Mouse (Mus musculus) forebrain, embryonic 13.5 days (tissue): ENCODE results near the gene Usp22. TPM values are rescaled to one million over a fixed set of nuclear protein-coding genes. Genes with fewer than 3 reads are reported as not detected.
"Not testable (repeated sequence)": the region's sequence is repeated elsewhere in the genome, so short reads cannot be mapped to it uniquely, and the experiment has no call there.

Experiments
- ATAC-seq: fragments of 200-750 bp; cut with Nextera tagmentation; 2 replicates; pipeline ENCODE4 v1.8.0; 2017
- H3K27ac ChIP-seq: fragments of 300-500 bp; sonication (generic); 2 replicates; pipeline ENCODE4 v1.5.1; 2015; ENCODE audit warnings: inconsistent platforms, mild to moderate bottlenecking, moderate library complexity
- H3K27me3 ChIP-seq: fragments of 300-500 bp; sonication (generic); 2 replicates; pipeline ENCODE4 v1.6.1; 2015; ENCODE audit warnings: mild to moderate bottlenecking, inconsistent platforms
- H3K36me3 ChIP-seq: fragments of 300-500 bp; sonication (generic); 2 replicates; pipeline ENCODE4 v1.6.1; 2015; ENCODE audit warnings: mild to moderate bottlenecking, inconsistent platforms; ENCODE audit not compliant: poor library complexity, severe bottlenecking
- H3K4me1 ChIP-seq: fragments of 300-500 bp; sonication (generic); 2 replicates; pipeline ENCODE4 v1.6.1; 2015; ENCODE audit warnings: inconsistent platforms
- H3K4me2 ChIP-seq: fragments of 300-500 bp; sonication (generic); 2 replicates; pipeline ENCODE4 v1.6.1; 2015; ENCODE audit warnings: inconsistent platforms, mild to moderate bottlenecking, moderate library complexity
- H3K4me3 ChIP-seq: fragments of 300-500 bp; sonication (generic); 2 replicates; pipeline ENCODE4 v1.5.1; 2015; ENCODE audit warnings: mild to moderate bottlenecking, inconsistent platforms
- H3K9ac ChIP-seq: fragments of 300-500 bp; sonication (generic); 2 replicates; pipeline ENCODE4 v1.6.1; 2015; ENCODE audit warnings: mild to moderate bottlenecking, inconsistent platforms
- H3K9me3 ChIP-seq: fragments of 300-500 bp; sonication (generic); replicated peaks from 2 replicates; pipeline ENCODE4 v1.6.1; 2016; ENCODE audit warnings: inconsistent platforms
- whole genome bisulfite sequencing: fragments of 180-500 bp; shearing (Covaris S2); methylation state at CpG from one replicate; pipeline ENCODE4 v1.1.7; 2015; 5-methylcytosine and 5-hydroxymethylcytosine counted together
- polyA plus RNA-seq: library from polyadenylated mRNA; unstranded; fragments of >200 nt; fragmentation: Nextera tagmentation; extraction: Ambion mirVana; gene quantifications from 2 replicates; pipeline ENCODE4 v1.2.1, GENCODE M21; 2015

Usp22 gene
- polyA plus RNA-seq, 1 experiment from 2014 or later = 272 TPM

DNA sequence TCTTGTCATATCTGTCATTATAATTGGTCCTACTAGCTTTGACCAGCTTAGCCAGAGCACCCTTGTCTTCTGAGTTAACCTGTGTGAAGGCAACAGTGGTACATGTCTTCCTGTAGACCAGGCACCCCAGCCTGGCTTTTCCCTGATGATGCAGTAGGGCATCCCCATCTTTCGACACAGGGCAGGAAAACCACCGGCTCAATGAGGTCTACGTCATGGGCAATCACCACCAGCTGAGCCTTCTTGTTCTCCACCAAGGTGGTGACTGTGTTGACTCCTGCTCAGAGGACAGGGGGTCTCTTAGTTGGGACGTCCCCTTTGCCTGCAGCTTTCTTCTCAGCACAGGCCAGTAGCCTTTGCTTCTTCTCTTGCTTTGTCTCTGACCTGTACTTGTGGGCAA is 44.2 kb downstream of the Usp22 start:
- H3K36me3 ChIP-seq, H3K27me3 ChIP-seq, H3K9ac ChIP-seq, ATAC-seq, H3K9me3 ChIP-seq, H3K4me1 ChIP-seq, H3K4me2 ChIP-seq, H3K27ac ChIP-seq, H3K4me3 ChIP-seq: not testable (repeated sequence)
- whole genome bisulfite sequencing = 89% methylated on average over 4 of the region's 4 CpGs

- H3K27ac ChIP-seq = no peak overlapping the region
- H3K9me3 ChIP-seq = no peaks in the 10 kb centered on the region
- no peak overlapping the region for H3K4me3 ChIP-seq
- WGBS = 55% methylated on average over 10 of the region's 10 CpGs
- H3K4me1 ChIP-seq = no peaks in the 10 kb centered on the region
- H3K27me3 ChIP-seq = no peaks in the 10 kb centered on the region
- ATAC-seq = no peak
- no peaks in the 10 kb centered on the region for H3K36me3 ChIP-seq
- no peak overlapping the region for H3K9ac ChIP-seq
- no peak overlapping the region for H3K4me2 ChIP-seq
These were observed 45.5 kb downstream of the Usp22 start for GRCm38 (mm10) chr11:61129305-61129704.

- 89% methylated on average over 8 of the region's 8 CpGs for WGBS
- Histone ChIP-seq H3K9ac (no peak overlapping the region), H3K4me1 (no peaks in the 10 kb centered on the region), H3K27ac (no peak overlapping the region), H3K4me3 (no peak overlapping the region), H3K9me3 (no peaks in the 10 kb centered on the region), H3K4me2 (no peak overlapping the region), H3K27me3 (no peaks in the 10 kb centered on the region), H3K36me3 (no peaks in the 10 kb centered on the region)
- ATAC-seq = no peak
These were observed 47.3 kb downstream of the Usp22 start for GRCm38 (mm10) chr11:61127421-61128055.

GRCm38 (mm10) chr11:61126606-61127355 is 48.1 kb downstream of the Usp22 start, which contains the start of gene Tnfrsf13b:
Gene Tnfrsf13b, plus strand, starts transcription at chr11:61126755.
- H3K27me3 ChIP-seq = no peaks in the 10 kb centered on the region
- H3K9ac ChIP-seq = no peak within 1 kb of the TSS
- H3K27ac ChIP-seq = no peak within 1 kb of the TSS
- ATAC-seq = no peak
- no peaks in the 10 kb centered on the region for H3K9me3 ChIP-seq
- H3K36me3 ChIP-seq = no peaks in the 10 kb centered on the region
- H3K4me1 ChIP-seq = no peaks in the 10 kb centered on the region
- 87% methylated on average over 23 of the region's 23 CpGs for WGBS
- no peak within 1 kb of the TSS for H3K4me2 ChIP-seq
- no peak within 1 kb of the TSS for H3K4me3 ChIP-seq

GRCm38 (mm10) chr11:61125970-61126369 is 48.9 kb downstream of the Usp22 start:
- Histone ChIP-seq H3K27me3 (no peaks in the 10 kb centered on the region), H3K36me3 (no peaks in the 10 kb centered on the region), H3K4me1 (no peaks in the 10 kb centered on the region), H3K4me2 (no peak overlapping the region), H3K27ac (no peak overlapping the region), H3K4me3 (no peak overlapping the region), H3K9ac (no peak overlapping the region), H3K9me3 (no peaks in the 10 kb centered on the region)
- no peak for ATAC-seq
- WGBS = 87% methylated on average over 5 of the region's 5 CpGs

DNA sequence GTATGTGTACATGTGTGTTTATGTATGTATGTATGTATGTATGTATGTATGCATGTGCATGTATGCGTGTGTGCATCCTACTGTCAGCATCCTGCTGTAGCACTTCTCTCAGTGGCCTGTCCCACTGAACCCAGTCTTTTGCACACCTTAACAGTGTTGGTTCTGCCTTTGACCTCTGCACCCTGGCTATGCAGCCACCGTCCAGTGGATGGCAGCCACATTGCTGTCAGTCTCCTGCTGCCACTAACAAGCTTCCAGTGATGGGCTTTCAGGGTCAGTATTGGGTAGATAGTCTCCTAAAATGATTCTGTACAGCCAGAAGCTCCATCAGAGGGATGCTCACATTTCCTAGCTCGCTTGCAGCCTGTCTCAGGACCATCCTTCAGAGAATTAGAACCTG is 51.0 kb downstream of the Usp22 start:
- WGBS = 78% methylated on average over 3 of the region's 3 CpGs
- Histone ChIP-seq H3K36me3 (no peaks in the 10 kb centered on the region), H3K9ac (no peak overlapping the region), H3K27me3 (no peaks in the 10 kb centered on the region), H3K4me3 (no peak overlapping the region), H3K27ac (no peak overlapping the region), H3K9me3 (no peaks in the 10 kb centered on the region), H3K4me1 (no peaks in the 10 kb centered on the region), H3K4me2 (no peak overlapping the region)
- no peak for ATAC-seq

DNA sequence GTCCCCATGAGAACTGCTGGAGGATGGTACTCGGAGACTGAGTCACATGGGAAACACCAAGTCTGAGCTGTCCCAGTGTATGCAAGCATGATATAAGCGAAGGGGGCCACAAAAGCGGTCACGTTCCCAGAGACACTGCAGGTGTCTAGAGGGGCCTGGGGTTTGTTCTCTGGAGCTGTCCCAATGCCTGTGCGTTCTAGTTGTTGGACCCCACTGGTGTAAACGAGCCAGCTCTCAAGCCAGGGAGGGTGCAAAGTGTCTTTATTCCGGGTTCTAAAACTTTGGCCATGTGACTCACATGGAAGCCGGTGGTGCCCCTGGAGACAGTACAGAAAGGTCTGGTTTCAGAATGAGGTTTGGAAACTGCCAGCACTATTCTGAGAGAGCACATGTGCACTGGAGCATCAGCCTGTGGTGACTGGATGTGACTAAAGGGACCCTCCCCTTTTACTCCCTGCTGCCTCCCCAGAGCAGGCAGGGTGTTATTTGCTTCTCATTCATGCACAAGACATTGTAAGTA is 52.0 kb downstream of the Usp22 start:
- no peak for ATAC-seq
- Histone ChIP-seq H3K36me3 (no peaks in the 10 kb centered on the region), H3K4me1 (no peaks in the 10 kb centered on the region), H3K27ac (no peak overlapping the region), H3K27me3 (no peaks in the 10 kb centered on the region), H3K4me2 (no peak overlapping the region), H3K9me3 (peaks cover 7% of the 10 kb centered on the region; the same call in 1 of the 2 replicates), H3K9ac (no peak overlapping the region), H3K4me3 (no peak overlapping the region)
- 84% methylated on average over 8 of the region's 8 CpGs for WGBS

GRCm38 (mm10) chr11:61122283-61122768 is 52.5 kb downstream of the Usp22 start:
- no peaks in the 10 kb centered on the region for H3K4me1 ChIP-seq
- H3K9ac ChIP-seq = no peak overlapping the region
- peaks cover 7% of the 10 kb centered on the region; the same call in 1 of the 2 replicates for H3K9me3 ChIP-seq
- no peak overlapping the region for H3K4me3 ChIP-seq
- H3K27ac ChIP-seq = no peak overlapping the region
- no peaks in the 10 kb centered on the region for H3K36me3 ChIP-seq
- no peak for ATAC-seq
- WGBS = 87% methylated on average over 9 of the region's 9 CpGs
- H3K27me3 ChIP-seq = no peaks in the 10 kb centered on the region
- H3K4me2 ChIP-seq = no peak overlapping the region

GRCm38 (mm10) chr11:61119996-61120583 is 54.8 kb downstream of the Usp22 start:
- Histone ChIP-seq H3K4me3 (no peak overlapping the region), H3K27me3 (no peaks in the 10 kb centered on the region), H3K9me3 (peaks cover 7% of the 10 kb centered on the region; the same call in 1 of the 2 replicates), H3K27ac (no peak overlapping the region), H3K36me3 (no peaks in the 10 kb centered on the region), H3K4me1 (no peaks in the 10 kb centered on the region), H3K9ac (no peak overlapping the region), H3K4me2 (no peak overlapping the region)
- ATAC-seq = no peak
- 97% methylated on average over 3 of the region's 3 CpGs for whole genome bisulfite sequencing

DNA sequence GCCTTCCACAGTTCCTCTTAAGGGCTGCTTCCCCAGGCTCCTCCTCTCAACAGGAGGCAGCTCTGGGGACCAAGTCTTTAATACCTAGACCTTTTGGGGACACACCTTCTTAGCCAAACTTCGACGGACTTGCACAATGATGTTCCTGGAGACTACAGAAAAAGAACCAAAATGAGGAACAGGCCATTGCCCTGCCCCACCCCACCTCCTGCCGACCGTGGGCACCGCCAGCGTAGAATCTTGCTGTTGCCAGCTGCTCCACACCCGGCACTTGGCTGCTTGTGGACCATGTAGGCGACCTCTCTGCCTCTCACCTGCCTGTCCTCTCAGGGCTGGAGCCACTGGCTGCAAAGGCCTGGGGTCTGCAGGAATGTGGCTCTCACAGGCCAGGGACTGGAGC is 58.6 kb downstream of the Usp22 start:
- no peak for ATAC-seq
- no peak overlapping the region for H3K4me2 ChIP-seq
- H3K9me3 ChIP-seq = peaks cover 7% of the 10 kb centered on the region; the same call in 1 of the 2 replicates
- no peaks in the 10 kb centered on the region for H3K4me1 ChIP-seq
- H3K36me3 ChIP-seq = no peaks in the 10 kb centered on the region
- no peak overlapping the region for H3K27ac ChIP-seq
- 71% methylated on average over 8 of the region's 8 CpGs for WGBS
- H3K27me3 ChIP-seq = no peaks in the 10 kb centered on the region
- H3K9ac ChIP-seq = no peak overlapping the region
- no peak overlapping the region for H3K4me3 ChIP-seq

DNA sequence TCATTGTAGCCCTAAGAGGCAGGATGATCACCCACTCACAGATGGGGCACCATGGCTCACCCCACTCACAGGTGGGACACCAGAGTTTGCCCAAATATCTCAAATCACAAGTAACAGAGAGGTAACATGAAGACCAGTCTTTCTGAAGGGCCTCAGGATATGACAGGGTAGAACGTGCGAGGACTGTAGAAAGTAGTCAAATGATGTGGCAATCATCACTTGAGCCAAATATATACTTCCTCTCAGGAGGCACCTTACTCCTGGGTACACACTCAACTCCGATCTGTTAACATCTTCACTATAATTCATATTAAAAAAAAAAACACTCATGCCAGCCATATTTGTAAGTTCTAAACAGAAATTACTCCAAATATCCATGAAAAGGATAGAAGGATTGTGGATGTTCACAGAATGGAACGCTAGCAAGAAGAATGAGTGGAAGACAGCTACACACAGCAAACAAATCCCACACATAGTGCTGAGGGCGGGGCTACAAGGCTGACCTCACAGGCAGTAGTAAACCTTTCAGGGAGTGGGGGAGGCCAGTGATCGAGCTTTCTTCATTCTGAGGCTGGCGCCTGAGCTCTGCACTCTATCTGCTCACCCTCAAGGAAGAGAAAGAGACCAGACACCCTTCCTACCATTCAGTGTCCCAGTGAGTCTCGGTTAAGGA is 62.4 kb downstream of the Usp22 start:
- Histone ChIP-seq H3K9ac (no peak overlapping the region), H3K27me3 (no peaks in the 10 kb centered on the region), H3K27ac (no peak overlapping the region), H3K4me2 (no peak overlapping the region), H3K4me1 (no peaks in the 10 kb centered on the region), H3K4me3 (no peak overlapping the region), H3K9me3 (no peaks in the 10 kb centered on the region), H3K36me3 (no peaks in the 10 kb centered on the region)
- no peak for ATAC-seq
- WGBS = 87% methylated on average over 8 of the region's 8 CpGs

DNA sequence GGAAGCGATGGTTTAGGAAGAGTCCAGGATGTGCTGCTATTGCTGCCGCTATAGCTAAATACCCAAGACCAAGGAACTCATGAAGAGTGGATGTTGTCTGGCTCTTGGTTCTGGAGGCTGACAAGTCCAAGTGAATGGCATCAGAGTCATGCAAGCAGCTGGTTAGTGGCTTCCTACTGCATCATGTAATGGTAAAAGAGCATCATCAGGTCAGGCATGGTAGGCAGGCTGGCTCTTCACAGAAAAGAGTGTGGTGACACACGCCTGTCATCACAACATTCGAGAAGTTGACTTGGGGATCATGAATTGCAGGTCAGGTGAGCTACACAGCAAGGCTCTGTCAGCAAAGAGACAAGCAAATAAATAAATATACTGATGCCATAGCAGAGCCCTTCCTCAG is 63.4 kb downstream of the Usp22 start:
- H3K4me3 ChIP-seq = no peak overlapping the region
- H3K27me3 ChIP-seq = no peaks in the 10 kb centered on the region
- H3K27ac ChIP-seq = no peak overlapping the region
- H3K36me3 ChIP-seq = no peaks in the 10 kb centered on the region
- H3K4me2 ChIP-seq = no peak overlapping the region
- no peaks in the 10 kb centered on the region for H3K9me3 ChIP-seq
- WGBS = 89% methylated on average over 4 of the region's 4 CpGs
- ATAC-seq = no peak
- no peaks in the 10 kb centered on the region for H3K4me1 ChIP-seq
- no peak overlapping the region for H3K9ac ChIP-seq
